ENCODE assay signal across 12 mouse cellular contexts in genomic region chr19:27183511-27183910, GRCm38 (mm10).
"Had no signal": no experiment of that assay in that cellular context is flagged by ENCODE, and none has a peak within 500 bp of the region (broad histone marks: within the 10 kb centered on the region; RNA-seq: fewer than 3 reads in every experiment).

No protein-coding gene starts in this region.

- DNase-seq: gastrocnemius, adult 2 months; gastrocnemius, postnatal 10 days; gastrocnemius, postnatal 36 days; heart, adult 2 months; heart, postnatal 10 days; heart, postnatal 4 days; kidney, adult 18-20 months; kidney, adult 8-10 months; kidney, postnatal 10 days; kidney, postnatal 25 days; kidney, postnatal 4 days; left cerebral cortex, postnatal 4 days had no signal
